29 mouse cellular contexts compared by ENCODE assay signal in the genomic region with DNA sequence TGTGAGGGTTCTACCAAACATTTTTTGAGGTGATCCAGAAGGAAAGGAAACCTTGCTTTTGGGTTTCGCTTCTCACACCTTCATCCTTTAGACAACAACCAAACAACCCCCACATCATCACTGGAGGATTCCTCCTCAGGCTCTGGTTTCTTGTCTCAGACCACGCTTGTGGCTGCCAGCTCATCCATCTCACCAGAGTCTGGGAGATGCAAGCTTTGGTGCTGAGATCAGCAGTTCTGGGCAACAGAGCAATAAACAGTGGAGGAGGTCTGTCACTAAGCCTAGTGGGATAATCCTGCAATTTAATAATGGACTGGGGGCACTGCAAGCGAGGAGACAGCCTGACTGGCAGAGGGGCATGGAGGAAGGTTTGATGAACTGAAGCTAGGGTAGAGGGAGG.
DNase-seq lines count a peak whose midpoint lies in the region; ATAC-seq lines count a peak whose summit lies in the region.
"Had no signal": no experiment of that assay in that cellular context is flagged by ENCODE, and none has a peak within 500 bp of the region (broad histone marks: within the 10 kb centered on the region; RNA-seq: fewer than 3 reads in every experiment).

No protein-coding gene starts in this region.

- H3K4me3 ChIP-seq in embryonic facial prominence, embryonic 15.5 days (replicated peaks): no peak overlapping the region
- H3K4me3 ChIP-seq in stomach, embryonic 14.5 days (ENCODE audit: low read depth, low read length): no peak overlapping the region
- H3K4me3 ChIP-seq in liver, embryonic 11.5 days (ENCODE audit: low read depth, low read length): no peak overlapping the region
- H3K4me3 ChIP-seq: forebrain, embryonic 10.5 days; heart, embryonic 10.5 days; heart, embryonic 15.5 days; hindbrain, embryonic 12.5 days; intestine, embryonic 15.5 days; layer of hippocampus, adult 2 months; left cerebral cortex, adult 2 months; limb, embryonic 15.5 days; midbrain, embryonic 12.5 days had no signal

- no peak for ATAC-seq in embryonic facial prominence, embryonic 15.5 days (ENCODE audit: insufficient number of reproducible peaks, low FRiP score, low TSS enrichment, low read depth)
- ATAC-seq in stomach, embryonic 14.5 days (ENCODE audit: insufficient number of reproducible peaks, insufficient read depth, low FRiP score, low read depth): no peak
- no peak for ATAC-seq in liver, embryonic 11.5 days (replicated peaks; ENCODE audit: low FRiP score)
- ATAC-seq: forebrain, embryonic 16.5 days; hindbrain, postnatal 0 days; intestine, embryonic 15.5 days had no signal

- peak; percentile 26 for DNase-seq in retina, postnatal 1 day
- no peak for DNase-seq in retina, embryonic 14.5 days (ENCODE audit: low spot score)
- no peak for DNase-seq in cerebellum, postnatal 14 days
- DNase-seq in adrenal gland, postnatal 25 days: no peak
- no peak for DNase-seq in liver, embryonic 11.5 days (ENCODE audit: low spot score)
- DNase-seq: adrenal gland, postnatal 14 days; cerebellum, adult 11-12 months; cerebellum, adult 9-11 months; gastrocnemius, postnatal 10 days; kidney, adult 2 months; kidney, postnatal 36 days; lung, adult 2 months; lung, postnatal 14 days; spleen, adult 18-20 months; thymus, postnatal 14 days had no signal

- H3K27me3 ChIP-seq in embryonic facial prominence, embryonic 15.5 days: no peaks in the 10 kb centered on the region
- no peaks in the 10 kb centered on the region for H3K27me3 ChIP-seq in stomach, embryonic 14.5 days (ENCODE audit: control insufficient read depth, insufficient read depth, low read length)
- no peaks in the 10 kb centered on the region for H3K27me3 ChIP-seq in liver, embryonic 11.5 days (replicated peaks; ENCODE audit: control insufficient read depth, insufficient read depth, low read length)
- H3K27me3 ChIP-seq: heart, embryonic 15.5 days; hindbrain, embryonic 12.5 days; intestine, embryonic 15.5 days; limb, embryonic 15.5 days; midbrain, embryonic 12.5 days had no signal

- WGBS in embryonic facial prominence, embryonic 15.5 days: 53% methylated on average over 3 of the region's 3 CpGs
- 59% methylated on average over 3 of the region's 3 CpGs for WGBS in stomach, embryonic 14.5 days
- 58% methylated on average over 3 of the region's 3 CpGs for WGBS in liver, embryonic 11.5 days

- H3K27ac ChIP-seq in embryonic facial prominence, embryonic 15.5 days (replicated peaks): peak overlapping the region; percentile 88
- H3K27ac ChIP-seq in stomach, embryonic 14.5 days (ENCODE audit: low read length): peak overlapping the region; percentile 7; the same call in 1 of the 2 replicates
- no peak overlapping the region for H3K27ac ChIP-seq in liver, embryonic 11.5 days (ENCODE audit: low read depth, low read length)
- H3K27ac ChIP-seq: forebrain, embryonic 10.5 days; heart, embryonic 10.5 days; heart, embryonic 15.5 days; hindbrain, embryonic 12.5 days; hindbrain, postnatal 0 days; intestine, embryonic 15.5 days; layer of hippocampus, adult 2 months; left cerebral cortex, adult 2 months; limb, embryonic 15.5 days; liver, embryonic 14.5 days; midbrain, embryonic 12.5 days had no signal

- no peak overlapping the region for H3K4me2 ChIP-seq in embryonic facial prominence, embryonic 15.5 days (replicated peaks)
- H3K4me2 ChIP-seq in stomach, embryonic 14.5 days (replicated peaks; ENCODE audit: low read depth, low read length): no peak overlapping the region
- H3K4me2 ChIP-seq in liver, embryonic 11.5 days: no peak overlapping the region
- H3K4me2 ChIP-seq: heart, embryonic 15.5 days; hindbrain, embryonic 12.5 days; intestine, embryonic 15.5 days; limb, embryonic 15.5 days; midbrain, embryonic 12.5 days had no signal

- H3K9ac ChIP-seq in embryonic facial prominence, embryonic 15.5 days: no peak overlapping the region
- H3K9ac ChIP-seq in stomach, embryonic 14.5 days (replicated peaks; ENCODE audit: low read depth, low read length): no peak overlapping the region
- no peak overlapping the region for H3K9ac ChIP-seq in liver, embryonic 11.5 days (ENCODE audit: low read depth, low read length)
- H3K9ac ChIP-seq: heart, embryonic 15.5 days; hindbrain, embryonic 12.5 days; intestine, embryonic 15.5 days; limb, embryonic 15.5 days; liver, embryonic 14.5 days; midbrain, embryonic 12.5 days had no signal

- peaks cover 66% of the 10 kb centered on the region for H3K4me1 ChIP-seq in embryonic facial prominence, embryonic 15.5 days
- peaks cover 20% of the 10 kb centered on the region for H3K4me1 ChIP-seq in stomach, embryonic 14.5 days (ENCODE audit: control insufficient read depth, insufficient read depth, low read length)
- peaks cover 4% of the 10 kb centered on the region; the same call in 1 of the 2 replicates for H3K4me1 ChIP-seq in liver, embryonic 11.5 days (replicated peaks; ENCODE audit: control insufficient read depth, insufficient read depth, low read length)
- H3K4me1 ChIP-seq: heart, embryonic 15.5 days had no signal

- no peaks in the 10 kb centered on the region for H3K36me3 ChIP-seq in embryonic facial prominence, embryonic 15.5 days
- no peaks in the 10 kb centered on the region for H3K36me3 ChIP-seq in stomach, embryonic 14.5 days (ENCODE audit: control insufficient read depth, insufficient read depth, low read length)
- H3K36me3 ChIP-seq in liver, embryonic 11.5 days (ENCODE audit: control insufficient read depth, insufficient read depth, low read length): no peaks in the 10 kb centered on the region
- H3K36me3 ChIP-seq: forebrain, embryonic 10.5 days; heart, embryonic 10.5 days; heart, embryonic 15.5 days; hindbrain, embryonic 12.5 days; intestine, embryonic 15.5 days; limb, embryonic 15.5 days; midbrain, embryonic 12.5 days had no signal

- no peaks in the 10 kb centered on the region for H3K9me3 ChIP-seq in embryonic facial prominence, embryonic 15.5 days (replicated peaks)
- no peaks in the 10 kb centered on the region for H3K9me3 ChIP-seq in stomach, embryonic 14.5 days (ENCODE audit: control insufficient read depth, low read depth, low read length)
- no peaks in the 10 kb centered on the region for H3K9me3 ChIP-seq in liver, embryonic 11.5 days (ENCODE audit: control insufficient read depth, low read length)
- H3K9me3 ChIP-seq: forebrain, embryonic 10.5 days; heart, embryonic 10.5 days; heart, embryonic 15.5 days; hindbrain, embryonic 12.5 days; intestine, embryonic 15.5 days; limb, embryonic 15.5 days; midbrain, embryonic 12.5 days had no signal
